Mouse (Mus musculus): ENCODE measurements at regions not wholly inside any gene's neighbourhood (a gene's known extent, or its start where the extent isn't known, plus 50 kb on each side); places are given as distances from the start of the nearest gene placed in this dataset.
A peak's percentile ranks its signal among the peaks of the same experiment; 100 is the strongest.

DNA sequence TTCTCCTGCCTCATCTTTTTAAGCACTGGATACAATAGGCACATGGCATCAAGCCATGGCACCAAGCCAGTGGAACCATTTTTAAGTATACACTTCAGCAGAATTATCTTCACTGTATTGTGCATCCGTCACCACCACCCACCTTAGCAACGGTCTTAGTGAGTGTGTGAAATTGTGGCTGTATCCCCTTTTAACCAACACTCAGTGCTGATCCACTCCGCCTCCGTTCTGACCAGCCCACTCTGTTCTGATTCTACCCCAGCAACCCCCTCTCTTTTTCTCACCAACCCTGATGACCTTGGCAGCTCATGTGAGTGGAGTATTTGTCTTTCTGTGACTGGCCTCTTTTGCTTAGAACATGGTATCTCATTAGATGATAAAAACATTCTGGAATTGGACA lies 662.2 kb downstream of the Zfp706 start:
- DNase-seq, result no peak

DNA sequence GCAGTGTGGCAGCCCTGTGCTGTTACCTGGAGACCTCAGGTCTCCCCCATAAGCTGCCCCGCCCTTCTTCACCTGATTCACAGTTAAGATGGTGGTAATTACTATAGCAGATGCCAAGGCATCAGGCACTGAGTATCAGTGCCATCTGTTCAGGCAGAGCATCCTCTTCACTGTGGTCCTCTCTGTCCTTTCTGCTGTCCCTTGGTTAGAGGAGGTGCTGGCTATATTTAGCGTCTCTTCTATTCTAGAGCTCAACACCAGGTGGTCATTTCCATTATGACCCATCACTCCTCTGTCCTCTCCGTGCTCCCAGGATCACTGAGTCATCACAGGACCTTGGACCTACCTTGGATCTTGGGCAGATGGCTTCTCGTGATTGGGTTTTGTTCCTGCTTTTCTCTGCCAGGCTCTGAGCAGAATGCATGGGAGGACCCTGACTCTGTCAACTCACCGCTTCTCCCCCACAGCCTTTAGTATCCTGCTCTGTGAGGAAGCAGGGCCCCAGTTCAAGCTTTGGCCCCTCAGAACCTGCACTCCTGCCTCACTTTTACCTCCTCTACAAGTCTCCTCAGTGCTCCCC lies 667.5 kb downstream of the Zfp706 start:
- peak; percentile 89 for DNase-seq

DNA sequence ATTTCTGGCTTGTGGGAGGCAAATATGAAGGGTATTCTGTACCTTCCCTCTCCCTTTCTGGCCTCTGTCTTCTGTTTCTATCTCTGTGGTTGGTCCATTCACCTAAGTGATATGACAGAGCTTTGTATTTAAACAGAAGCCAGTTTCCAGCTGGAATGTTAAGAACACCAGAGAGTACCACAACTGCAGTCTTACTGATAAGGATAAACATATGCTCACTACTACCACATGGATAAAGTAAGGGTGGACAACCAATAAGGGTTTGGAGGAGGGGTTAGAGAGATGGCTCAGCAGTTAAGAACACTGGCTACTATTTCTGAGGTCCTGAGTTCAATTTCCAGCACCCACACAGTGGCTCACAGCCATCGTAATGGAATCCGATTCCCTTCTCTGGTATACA lies 668.8 kb downstream of the Zfp706 start:
- DNase-seq, result no peak

DNA sequence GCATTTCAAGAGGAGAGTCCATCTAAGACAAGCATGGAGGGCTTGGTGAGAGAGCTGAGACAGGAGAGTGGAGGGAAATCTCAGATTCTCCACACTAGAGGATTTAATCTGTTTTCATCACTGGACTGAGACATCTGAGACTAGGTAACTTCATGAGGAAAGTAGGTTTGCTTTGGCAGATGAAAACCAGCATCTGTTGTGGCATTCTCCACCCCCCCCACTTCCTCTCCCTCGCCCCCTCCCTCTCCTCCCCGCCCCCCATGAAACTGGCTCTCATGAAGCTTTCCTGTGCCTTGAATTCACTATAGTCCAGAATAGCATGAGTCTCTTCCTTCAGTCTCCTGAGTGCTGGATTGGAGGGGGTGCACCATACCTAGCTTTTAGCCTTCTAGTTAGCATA lies 670.7 kb downstream of the Zfp706 start:
- no peak for DNase-seq

DNA sequence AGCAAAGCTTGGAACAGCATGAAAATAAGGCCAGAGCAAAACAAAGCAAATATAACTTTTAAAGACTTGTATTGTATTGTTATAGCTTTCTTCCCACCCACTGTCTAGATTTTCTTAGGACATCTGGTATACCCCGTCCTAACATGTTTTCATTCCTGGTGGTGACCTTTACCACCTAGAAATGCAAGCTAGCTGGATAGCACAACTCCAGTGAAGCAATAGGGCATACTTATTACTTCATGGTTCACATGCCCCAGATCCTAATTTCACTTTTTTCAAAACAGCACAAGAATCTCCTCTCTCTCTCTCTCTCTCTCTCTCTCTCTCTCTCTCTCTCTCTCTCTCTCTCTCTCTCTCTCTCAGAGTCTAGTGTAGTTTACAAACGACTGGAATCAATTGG lies 672.5 kb downstream of the Zfp706 start:
- DNase-seq, result no peak

DNA sequence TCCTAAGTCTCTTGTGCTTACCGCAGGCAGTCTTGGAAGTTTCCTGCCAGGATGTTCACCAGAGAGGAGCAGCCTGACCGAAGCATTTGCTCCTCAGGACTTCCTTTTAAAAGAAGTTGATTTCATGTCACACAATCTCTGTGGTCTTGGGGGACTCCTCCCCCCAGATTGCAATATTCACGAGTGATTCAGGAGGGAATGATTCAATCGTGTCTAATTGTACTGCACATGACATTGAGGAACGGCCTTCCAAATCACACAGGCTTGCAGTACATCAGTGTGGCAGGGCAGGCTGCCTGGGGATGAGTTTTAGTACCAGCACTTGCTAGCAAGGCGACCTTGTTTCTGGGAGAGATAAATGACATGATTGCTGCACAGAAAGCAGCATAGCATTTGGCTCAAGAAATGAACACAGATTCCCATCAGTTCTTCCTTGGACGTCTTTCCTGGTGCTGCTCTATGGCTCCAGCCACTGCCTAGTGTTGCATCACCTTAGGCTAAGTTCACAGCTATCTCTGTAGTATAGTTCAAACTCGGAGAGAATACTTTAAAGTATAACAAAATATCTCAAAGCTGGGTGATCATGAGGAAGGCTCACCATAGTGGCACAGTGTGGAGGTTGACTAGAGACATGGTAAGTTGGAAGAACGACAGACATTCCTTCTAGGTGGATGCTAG lies 673.0 kb downstream of the Zfp706 start:
- no peak for DNase-seq

DNA sequence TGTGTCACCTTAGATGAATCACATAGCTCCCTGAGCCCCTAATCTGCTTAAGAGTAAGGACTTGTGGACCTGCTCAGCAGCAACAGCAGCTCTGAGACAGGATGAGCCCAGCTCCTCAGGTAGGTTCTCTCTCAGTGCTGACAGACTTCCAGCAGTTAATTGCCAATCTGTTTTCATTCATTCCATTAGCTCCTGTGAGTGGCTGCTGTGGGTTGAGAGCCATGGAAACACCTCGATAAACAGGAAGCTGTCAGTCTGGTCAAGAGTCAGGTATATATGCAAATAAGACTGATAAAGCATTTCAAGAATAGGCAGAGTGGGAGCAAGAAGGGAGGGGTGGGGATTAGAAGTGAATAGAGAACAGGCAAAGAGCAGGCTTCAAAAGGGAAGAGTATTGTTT lies 673.7 kb downstream of the Zfp706 start:
- peak; percentile 57 for DNase-seq

DNA sequence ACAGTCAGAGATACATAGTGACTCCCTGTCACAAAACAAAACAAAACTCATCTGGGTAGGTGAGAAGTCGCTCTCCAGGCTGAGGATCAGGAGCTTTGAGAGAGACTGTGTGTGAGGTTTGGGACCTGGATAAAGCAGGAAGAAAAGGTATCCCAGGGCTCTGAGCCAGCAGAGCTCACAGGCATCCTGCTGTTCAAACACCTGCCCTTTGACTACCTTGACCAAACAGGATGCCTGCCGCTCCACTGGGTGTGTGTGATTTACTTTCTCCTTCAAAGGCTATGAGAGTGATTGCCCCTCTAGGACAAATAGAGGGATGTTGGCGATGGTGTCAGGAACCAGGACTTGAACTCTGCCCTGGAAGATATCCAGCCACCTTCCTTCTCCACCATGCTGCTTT lies 674.3 kb downstream of the Zfp706 start:
- DNase-seq, result peak; percentile 81
